Mouse (Mus musculus) midbrain, postnatal 0 days (tissue): ENCODE measurements at regions not wholly inside any gene's neighbourhood (a gene's known extent, or its start where the extent isn't known, plus 50 kb on each side); places are given as distances from the start of the nearest gene placed in this dataset.

Source experiments
- ATAC-seq: fragments of 200-750 bp; cut with Nextera tagmentation; 2 replicates; pipeline ENCODE4 v1.8.0; 2017; ENCODE audit warnings: moderate number of reproducible peaks, mild to moderate bottlenecking, moderate TSS enrichment, moderate library complexity; ENCODE audit not compliant: low FRiP score
- DNase-seq: peaks from one replicate; pipeline ENCODE4 v3.0.0-alpha.2; 2015; ENCODE audit warnings: low spot score
- H3K27ac ChIP-seq: fragments of 300-500 bp; sonication (generic); 2 replicates; pipeline ENCODE4 v1.5.1; 2014; ENCODE audit warnings: low read depth, mild to moderate bottlenecking, low read length, mixed read lengths
- H3K27me3 ChIP-seq: fragments of 300-500 bp; sonication (generic); 2 replicates; pipeline ENCODE4 v1.6.1; 2014; ENCODE audit warnings: low read length, control low read depth, mixed read lengths; ENCODE audit not compliant: insufficient read depth
- H3K36me3 ChIP-seq: fragments of 300-500 bp; sonication (generic); 2 replicates; pipeline ENCODE4 v1.6.1; 2014; ENCODE audit warnings: low read length, control low read depth, mixed read lengths; ENCODE audit not compliant: insufficient read depth
- H3K4me1 ChIP-seq: fragments of 300-500 bp; sonication (generic); 2 replicates; pipeline ENCODE4 v1.6.1; 2014; ENCODE audit warnings: mild to moderate bottlenecking, control low read depth, antibody characterized with exemption, low read length, mixed read lengths; ENCODE audit not compliant: insufficient read depth
- H3K4me2 ChIP-seq: fragments of 300-500 bp; sonication (generic); 2 replicates; pipeline ENCODE4 v1.6.1; 2014; ENCODE audit warnings: low read depth, mild to moderate bottlenecking, low read length, mixed read lengths; ENCODE audit not compliant: poor library complexity, severe bottlenecking
- H3K4me3 ChIP-seq: fragments of 300-500 bp; sonication (generic); 2 replicates; pipeline ENCODE4 v1.5.1; 2014; ENCODE audit warnings: low read depth, mild to moderate bottlenecking, low read length, moderate library complexity
- H3K9ac ChIP-seq: fragments of 300-500 bp; sonication (generic); replicated peaks from 2 replicates; pipeline ENCODE4 v1.6.1; 2014; ENCODE audit warnings: mild to moderate bottlenecking, low read length, moderate library complexity, mixed read lengths; ENCODE audit not compliant: poor library complexity, severe bottlenecking
- H3K9me3 ChIP-seq: fragments of 300-500 bp; sonication (generic); 2 replicates; pipeline ENCODE4 v1.6.1; 2016; ENCODE audit warnings: low read length, control low read depth
- CTCF ChIP-seq: IDR thresholded peaks from 2 replicates; pipeline ENCODE4 v1.5.1; 2016; ENCODE audit warnings: antibody characterized with exemption, mild to moderate bottlenecking
- WGBS: fragments of 180-500 bp; shearing (Covaris S2); extraction: QIAGEN DNeasy Blood & Tissue Kit; methylation state at CpG from one replicate; pipeline ENCODE4 v1.1.7; 2014; 5-methylcytosine and 5-hydroxymethylcytosine counted together

DNA sequence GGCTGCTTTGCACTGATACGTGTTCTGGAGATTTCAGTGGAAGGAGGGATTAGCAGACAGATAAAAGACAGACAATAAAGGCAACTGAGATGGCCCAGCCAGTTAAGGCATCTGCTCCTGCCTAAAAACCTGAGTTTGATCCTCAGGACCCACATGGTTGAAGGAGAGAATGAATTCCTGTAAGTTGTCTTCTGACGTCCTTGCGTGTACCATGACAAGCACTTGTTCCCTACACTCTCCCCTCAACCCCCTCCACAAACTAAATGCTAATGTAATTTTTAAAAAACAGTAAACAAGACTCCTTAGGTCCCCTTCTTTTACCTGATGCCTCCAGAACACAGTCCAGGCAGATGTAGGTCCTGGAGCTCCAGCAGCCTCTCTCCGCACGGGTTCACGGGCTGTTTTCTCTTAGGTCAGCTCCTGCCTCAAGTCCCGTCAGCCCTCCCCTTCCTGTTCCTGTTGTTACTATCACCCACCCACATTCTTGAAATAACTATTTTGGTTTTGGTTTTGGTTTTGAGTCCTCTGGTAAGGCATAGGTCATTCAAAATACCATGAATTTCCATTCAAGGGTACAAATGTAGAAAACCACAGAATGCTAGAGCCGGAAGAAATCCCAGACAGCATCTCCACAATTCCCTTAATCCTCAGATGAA, 71.3 kb upstream of the Tgif1 start:
- Histone ChIP-seq H3K4me1 (no peaks in the 10 kb centered on the region), H3K9ac (no peak overlapping the region), H3K4me2 (no peak overlapping the region), H3K36me3 (no peaks in the 10 kb centered on the region), H3K27me3 (no peaks in the 10 kb centered on the region), H3K27ac (no peak overlapping the region), H3K4me3 (no peak overlapping the region), H3K9me3 (no peaks in the 10 kb centered on the region)
- TF ChIP-seq CTCF: no peak
- 86% methylated on average over 8 of the region's 8 CpGs for WGBS
- DNase-seq: no peak
- no peak for ATAC-seq

DNA sequence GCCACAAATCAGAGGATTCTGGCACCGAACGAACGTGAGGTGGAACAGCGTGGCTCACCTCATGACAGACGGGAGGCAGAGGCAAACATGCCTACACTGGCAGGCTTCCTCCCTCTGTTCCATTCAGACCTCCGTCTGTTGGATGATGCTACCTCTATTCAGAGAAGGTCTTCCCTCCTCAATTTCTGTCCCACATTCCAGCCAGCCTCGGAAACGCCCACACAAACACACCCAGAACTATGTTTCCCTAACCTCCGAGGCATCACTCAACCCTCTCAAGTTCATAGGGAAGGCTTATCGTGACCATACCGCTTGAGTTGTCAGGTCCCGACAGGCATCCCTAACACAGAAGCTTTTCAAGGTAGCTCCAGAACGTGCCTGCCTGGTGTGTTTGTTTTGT, 68.3 kb upstream of the Tgif1 start:
- WGBS: 84% methylated on average over 13 of the region's 13 CpGs
- no peak for DNase-seq
- ATAC-seq: no peak
- H3K4me3 ChIP-seq: no peak overlapping the region
- no peak overlapping the region for H3K9ac ChIP-seq
- H3K4me2 ChIP-seq: no peak overlapping the region
- TF ChIP-seq CTCF: no peak
- no peak overlapping the region for H3K27ac ChIP-seq
- no peaks in the 10 kb centered on the region for H3K36me3 ChIP-seq
- no peaks in the 10 kb centered on the region for H3K4me1 ChIP-seq
- H3K27me3 ChIP-seq: no peaks in the 10 kb centered on the region
- no peaks in the 10 kb centered on the region for H3K9me3 ChIP-seq

DNA sequence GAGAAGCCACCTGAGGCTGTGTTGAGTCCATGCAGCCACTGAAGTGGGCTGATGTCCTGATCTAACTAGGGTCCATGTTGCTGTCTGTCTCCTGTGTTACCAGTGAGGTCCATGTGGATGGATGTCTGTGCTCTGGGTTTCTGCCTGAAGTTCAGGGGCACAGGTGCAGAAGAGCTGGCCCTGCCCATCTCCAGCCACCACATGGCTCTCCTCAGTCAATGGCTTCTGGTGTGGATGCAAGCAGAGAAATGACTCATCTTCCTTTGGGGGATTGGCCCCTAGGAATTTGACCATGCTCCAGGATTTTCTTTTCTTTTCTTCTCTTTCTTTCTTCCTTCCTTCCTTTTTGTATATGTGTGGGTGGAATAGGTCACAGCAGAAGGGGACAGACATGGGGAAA, 66.8 kb upstream of the Tgif1 start:
- Histone ChIP-seq H3K27me3 (no peaks in the 10 kb centered on the region), H3K4me2 (no peak overlapping the region), H3K27ac (no peak overlapping the region), H3K9ac (no peak overlapping the region), H3K9me3 (no peaks in the 10 kb centered on the region), H3K36me3 (no peaks in the 10 kb centered on the region), H3K4me1 (no peaks in the 10 kb centered on the region), H3K4me3 (no peak overlapping the region)
- ATAC-seq (no peak), DNase-seq (no peak)
- no peak for TF ChIP-seq CTCF

DNA sequence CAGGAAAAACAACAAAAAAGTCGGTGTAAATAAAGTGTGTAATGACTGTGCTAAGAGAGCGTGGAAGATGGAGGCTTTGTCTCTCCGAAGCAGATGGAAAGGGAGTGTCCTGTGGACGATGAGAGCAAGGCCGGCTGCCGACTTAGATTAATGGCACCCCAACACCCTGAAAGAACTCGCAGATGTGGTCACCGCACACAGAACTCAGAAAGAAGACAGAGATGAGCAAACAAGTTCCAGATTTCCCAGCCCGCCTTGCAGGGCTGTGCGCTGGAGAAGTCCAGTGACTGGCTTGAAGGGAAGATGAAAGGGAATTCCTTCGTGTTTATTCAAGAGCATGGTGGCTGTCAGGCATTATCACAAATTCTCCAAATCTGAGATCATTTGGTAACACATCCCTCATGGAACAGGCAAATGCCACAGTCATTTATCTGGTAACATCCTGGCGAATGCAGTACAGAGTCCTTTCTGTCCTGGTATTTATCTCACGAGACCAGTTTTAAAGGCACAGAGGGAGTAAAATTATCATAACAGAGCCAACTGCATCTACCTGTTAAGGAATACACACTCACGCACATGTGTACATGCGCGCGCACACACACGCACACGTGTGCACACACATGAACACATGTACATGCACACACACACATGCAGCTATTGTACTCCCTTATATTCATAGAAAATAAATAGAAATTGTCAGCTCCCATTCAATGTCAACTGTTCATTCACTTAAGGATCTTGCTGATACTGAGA, 64.0 kb upstream of the Tgif1 start:
- Histone ChIP-seq H3K9ac (no peak overlapping the region), H3K27me3 (no peaks in the 10 kb centered on the region), H3K4me3 (no peak overlapping the region), H3K27ac (no peak overlapping the region), H3K9me3 (no peaks in the 10 kb centered on the region), H3K4me1 (no peaks in the 10 kb centered on the region), H3K4me2 (no peak overlapping the region), H3K36me3 (no peaks in the 10 kb centered on the region)
- TF ChIP-seq CTCF: no peak
- 76% methylated on average over 19 of the region's 19 CpGs for WGBS
- DNase-seq (no peak), ATAC-seq (no peak)

DNA sequence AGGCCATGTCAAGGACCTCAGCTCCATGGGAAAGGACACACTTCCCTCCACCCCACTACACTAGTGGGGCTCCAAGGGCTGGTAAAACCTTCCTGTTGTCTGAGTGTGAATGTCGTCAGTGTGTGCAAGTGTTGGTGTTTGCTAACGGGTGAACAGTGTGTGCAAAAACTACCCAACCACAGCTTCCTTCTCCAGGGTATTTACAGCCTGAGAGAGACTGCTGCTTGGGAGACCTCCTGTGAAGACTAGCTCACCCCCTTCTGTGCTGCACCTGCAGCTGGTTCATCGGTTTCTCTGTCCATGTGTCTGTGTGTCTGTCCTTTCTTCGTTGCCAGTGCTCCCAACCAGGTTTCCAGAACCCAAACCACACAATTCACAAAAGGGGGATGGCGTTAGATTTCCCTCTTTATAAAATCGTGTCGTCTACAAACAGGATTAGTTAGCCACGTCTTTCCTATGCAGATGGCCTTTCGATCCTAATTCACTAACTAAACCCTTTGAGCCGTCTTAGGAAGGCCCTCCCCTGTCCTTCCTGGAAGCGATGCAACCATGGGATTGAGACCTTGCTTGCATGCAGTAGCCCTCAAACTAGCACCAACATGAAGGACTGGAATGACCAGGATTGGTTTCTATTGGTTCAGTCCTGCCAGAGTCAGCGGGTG, 62.9 kb upstream of the Tgif1 start:
- H3K9me3 ChIP-seq: no peaks in the 10 kb centered on the region
- H3K9ac ChIP-seq: no peak overlapping the region
- DNase-seq (no peak), ATAC-seq (no peak)
- 34% methylated on average over 12 of the region's 12 CpGs for WGBS
- no peaks in the 10 kb centered on the region for H3K36me3 ChIP-seq
- H3K4me2 ChIP-seq: no peak overlapping the region
- TF ChIP-seq CTCF: no peak
- no peaks in the 10 kb centered on the region for H3K4me1 ChIP-seq
- H3K4me3 ChIP-seq: no peak overlapping the region
- no peaks in the 10 kb centered on the region for H3K27me3 ChIP-seq
- no peak overlapping the region for H3K27ac ChIP-seq

GRCm38 (mm10) chr17:70915445-70915844, 62.1 kb upstream of the Tgif1 start:
- Histone ChIP-seq H3K9me3 (no peaks in the 10 kb centered on the region), H3K9ac (no peak overlapping the region), H3K4me1 (no peaks in the 10 kb centered on the region), H3K4me3 (no peak overlapping the region), H3K27ac (no peak overlapping the region), H3K27me3 (no peaks in the 10 kb centered on the region), H3K36me3 (no peaks in the 10 kb centered on the region), H3K4me2 (no peak overlapping the region)
- DNase-seq (no peak), ATAC-seq (no peak)
- TF ChIP-seq CTCF: no peak
- WGBS: 68% methylated on average over 6 of the region's 6 CpGs
